Mouse (Mus musculus) thymus, adult 2 months (tissue): ENCODE measurements around the gene Sox11. TPM values are rescaled to one million over a fixed set of nuclear protein-coding genes. Genes with fewer than 3 reads are reported as not detected.

Experiments used
- DNase-seq: peaks from one replicate; pipeline ENCODE4 v3.0.0; 2021
- H3K27ac ChIP-seq: fragments of 200-500 bp; 2 replicates; pipeline ENCODE4 v1.5.1; 2012; ENCODE audit warnings: low read length, control low read depth; ENCODE audit not compliant: control insufficient read depth, insufficient read depth
- H3K27me3 ChIP-seq: fragments of 200-500 bp; 2 replicates; pipeline ENCODE4 v1.6.1; 2012; ENCODE audit warnings: mild to moderate bottlenecking, low read length, moderate library complexity, mixed read lengths; ENCODE audit not compliant: control insufficient read depth, insufficient read depth
- H3K36me3 ChIP-seq: fragments of 200-500 bp; 2 replicates; pipeline ENCODE4 v1.6.1; 2012; ENCODE audit warnings: mild to moderate bottlenecking, low read length, moderate library complexity; ENCODE audit not compliant: control insufficient read depth, insufficient read depth
- H3K4me1 ChIP-seq: fragments of 200-500 bp; replicated peaks from 2 replicates; pipeline ENCODE4 v1.6.1; 2012; ENCODE audit warnings: low read length; ENCODE audit not compliant: control insufficient read depth, insufficient read depth
- H3K4me3 ChIP-seq: fragments of 200-500 bp; 2 replicates; pipeline ENCODE4 v1.5.1; 2012; ENCODE audit warnings: mild to moderate bottlenecking, low read length, control low read depth, moderate library complexity; ENCODE audit not compliant: control insufficient read depth, insufficient read depth
- CTCF ChIP-seq: fragments of 200-500 bp; IDR thresholded peaks from 2 replicates; pipeline ENCODE4 v1.5.1; 2012; ENCODE audit warnings: mild to moderate bottlenecking, control low read depth, low read length, moderate library complexity, borderline replicate concordance; ENCODE audit not compliant: control insufficient read depth, poor library complexity, insufficient read depth; ENCODE audit errors: extremely low read depth
- POLR2A ChIP-seq: fragments of 200-500 bp; IDR thresholded peaks from 2 replicates; pipeline ENCODE4 v1.6.1; 2012; ENCODE audit warnings: mild to moderate bottlenecking, low read length, control low read depth, moderate library complexity; ENCODE audit not compliant: control insufficient read depth, poor library complexity, insufficient read depth; ENCODE audit errors: extremely low read depth
- WGBS: fragments of 180-500 bp; shearing (Covaris S2); methylation state at CpG from one replicate; pipeline ENCODE4 v1.1.7; 2018; 5-methylcytosine and 5-hydroxymethylcytosine counted together
- polyA plus RNA-seq: library from polyadenylated mRNA; depleted of rRNA; stranded (reverse); fragments of >200 nt; gene quantifications from 2 replicates; pipeline ENCODE4 v1.2.3, GENCODE M21; 2012; rRNA removed

Gene Sox11
- polyA plus RNA-seq = 0.05 and 0.07 TPM in 2 replicates

DNA sequence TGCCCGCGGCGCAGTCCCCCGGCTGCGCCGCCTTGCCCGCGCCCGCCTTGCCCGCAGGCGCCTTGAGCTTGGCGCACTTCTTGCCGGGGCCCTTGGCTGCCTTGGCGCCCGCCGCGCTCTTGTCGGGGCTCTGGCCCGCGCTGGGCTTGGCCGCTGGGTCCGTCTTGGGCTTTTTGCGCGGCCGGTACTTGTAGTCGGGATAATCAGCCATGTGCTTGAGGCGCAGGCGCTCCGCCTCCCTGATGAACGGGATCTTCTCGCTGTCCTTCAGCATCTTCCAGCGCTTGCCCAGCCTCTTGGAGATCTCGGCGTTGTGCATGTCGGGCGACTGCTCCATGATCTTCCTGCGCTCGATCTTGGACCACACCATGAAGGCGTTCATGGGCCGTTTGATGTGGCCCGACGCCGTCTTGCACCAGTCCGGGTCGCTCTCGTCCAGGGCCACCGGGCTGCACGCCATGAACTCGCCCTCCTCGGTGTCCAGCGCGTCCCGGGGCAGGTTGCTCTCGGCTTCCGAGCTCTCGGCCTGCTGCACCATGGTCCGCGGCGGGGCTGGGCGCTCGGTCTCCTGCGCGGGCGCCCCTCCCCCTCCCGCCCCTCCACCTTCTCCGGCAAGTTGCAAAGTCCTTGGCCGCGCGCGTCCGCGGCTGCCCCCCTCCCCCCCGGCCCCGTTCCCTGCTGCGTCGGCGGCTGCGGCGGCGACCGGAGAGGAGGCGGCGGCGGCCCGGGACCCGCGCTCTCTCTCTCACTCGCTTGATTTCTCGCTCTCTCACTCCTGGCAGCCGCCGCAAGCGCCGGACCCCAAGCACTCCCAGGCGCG is at the start of gene Sox11:
Sox11 (minus strand) TSS at position 704 of the 820 bp plus-strand sequence.
- no peak within 1 kb of the TSS for H3K27ac ChIP-seq
- no peak for DNase-seq
- TF ChIP-seq CTCF (no peak), POLR2A (no peak)
- 0 out of 2 replicates have a peak, but pooled peaks cover 2% of the 10 kb centered on the region for H3K27me3 ChIP-seq
- no peak within 1 kb of the TSS for H3K4me3 ChIP-seq
- no peaks in the 10 kb centered on the region for H3K4me1 ChIP-seq
- WGBS = 4% methylated on average over 95 of the region's 95 CpGs
- H3K36me3 ChIP-seq = no peaks in the 10 kb centered on the region

DNA sequence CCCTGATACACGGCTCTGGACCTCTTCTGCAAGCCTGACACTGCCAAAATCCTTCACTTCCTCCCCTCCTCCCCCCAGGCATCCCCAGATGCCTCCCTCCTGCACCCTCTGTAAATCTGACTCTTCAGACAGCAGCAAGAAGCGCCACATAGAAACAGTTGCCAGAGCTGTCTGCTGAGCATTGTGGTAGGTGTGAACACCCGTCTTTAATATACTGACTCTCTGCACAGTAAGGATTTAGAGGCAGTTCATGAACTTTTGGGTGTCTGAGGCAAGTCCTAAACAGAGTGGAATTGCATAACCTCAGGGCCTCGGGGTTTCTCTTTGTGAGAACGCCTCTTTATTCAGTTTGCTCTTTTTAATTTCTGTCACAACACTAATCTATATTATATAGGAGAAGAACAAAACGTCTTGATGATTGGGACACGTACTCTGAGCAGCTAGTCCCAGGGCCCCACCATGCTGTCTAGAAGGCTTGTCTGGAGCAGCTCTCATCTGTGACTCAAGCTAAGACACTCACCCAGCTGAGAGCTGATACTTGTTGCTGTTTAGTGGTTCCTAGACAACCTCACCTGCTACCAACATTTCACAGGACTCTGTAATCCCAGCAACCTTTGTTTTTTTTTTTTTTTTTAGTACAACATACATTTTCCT is 49.4 kb upstream of the Sox11 start:
- no peaks in the 10 kb centered on the region for H3K4me1 ChIP-seq
- no peaks in the 10 kb centered on the region for H3K36me3 ChIP-seq
- WGBS = 71% methylated on average over 7 of the region's 7 CpGs
- H3K27me3 ChIP-seq = no peaks in the 10 kb centered on the region
- TF ChIP-seq POLR2A (no peak), CTCF (no peak)
- DNase-seq = no peak
- H3K4me3 ChIP-seq = no peak overlapping the region
- no peak overlapping the region for H3K27ac ChIP-seq

DNA sequence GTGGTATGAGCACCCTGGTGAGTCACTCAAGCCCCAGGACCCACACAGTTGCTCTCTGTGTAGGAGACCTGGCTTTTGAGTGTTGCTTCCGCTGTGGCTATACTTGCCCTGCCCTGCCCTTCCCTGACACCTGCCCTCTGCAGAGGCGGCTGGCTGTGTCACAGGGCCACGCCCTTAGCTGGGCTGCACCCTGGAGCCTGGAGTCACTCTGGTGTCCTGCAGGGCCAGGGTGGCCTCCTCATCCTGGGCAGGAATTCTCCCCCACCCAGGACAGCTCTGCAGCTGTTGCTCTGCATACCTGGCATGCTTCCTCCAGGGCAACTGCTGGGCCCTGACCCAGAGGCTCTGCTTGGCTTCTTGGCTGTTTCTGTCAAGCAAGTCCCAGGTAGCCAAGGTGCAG is 48.1 kb upstream of the Sox11 start:
- Histone ChIP-seq H3K36me3 (no peaks in the 10 kb centered on the region), H3K4me3 (no peak overlapping the region), H3K27ac (no peak overlapping the region), H3K4me1 (no peaks in the 10 kb centered on the region), H3K27me3 (no peaks in the 10 kb centered on the region)
- no peak for DNase-seq
- 66% methylated on average over 3 of the region's 3 CpGs for WGBS
- no peak for TF ChIP-seq POLR2A
- no peak for TF ChIP-seq CTCF

DNA sequence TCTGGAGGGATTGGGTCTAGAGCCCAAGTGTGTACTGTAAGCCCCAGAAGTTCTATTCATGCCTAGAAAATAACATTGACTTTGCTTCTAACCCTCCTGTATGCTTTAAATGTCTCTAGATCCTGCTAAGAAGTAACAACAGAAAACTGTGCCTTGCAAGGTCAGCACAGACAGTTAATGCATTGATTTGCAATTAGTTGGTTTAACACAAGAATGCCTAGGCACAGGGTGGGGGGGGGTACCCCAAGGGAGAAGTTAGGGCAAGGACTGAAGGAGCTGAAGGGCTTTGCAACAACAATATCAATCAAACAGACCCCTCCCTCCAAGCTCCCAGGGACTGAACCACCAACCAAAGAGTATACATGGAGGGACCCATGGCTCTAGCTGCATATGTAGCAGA is 47.1 kb upstream of the Sox11 start:
- Histone ChIP-seq H3K27ac (no peak overlapping the region), H3K27me3 (no peaks in the 10 kb centered on the region), H3K4me3 (no peak overlapping the region), H3K4me1 (no peaks in the 10 kb centered on the region), H3K36me3 (no peaks in the 10 kb centered on the region)
- TF ChIP-seq POLR2A (no peak), CTCF (no peak)
- no peak for DNase-seq

DNA sequence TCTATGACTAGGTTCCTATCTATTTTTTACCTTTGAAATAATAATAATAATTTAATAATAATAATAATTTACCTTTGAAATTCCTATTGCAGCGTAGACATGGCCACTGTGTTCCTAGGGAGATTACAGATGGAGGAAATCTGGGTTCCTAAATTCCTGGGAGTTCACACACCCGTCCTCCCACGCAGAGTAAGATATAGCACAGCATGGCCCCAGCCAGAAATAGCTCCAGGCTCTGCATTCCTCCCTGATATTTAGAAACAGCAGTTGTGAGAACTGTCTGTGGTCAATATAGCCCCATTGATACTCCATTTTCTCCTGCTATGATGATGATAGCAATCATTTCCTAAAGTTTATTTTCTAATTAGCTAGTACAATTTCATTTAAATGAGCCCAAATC is 30.1 kb upstream of the Sox11 start:
- Histone ChIP-seq H3K4me1 (no peaks in the 10 kb centered on the region), H3K27ac (no peak overlapping the region), H3K27me3 (no peaks in the 10 kb centered on the region), H3K4me3 (no peak overlapping the region), H3K36me3 (no peaks in the 10 kb centered on the region)
- TF ChIP-seq POLR2A (no peak), CTCF (no peak)
- WGBS = 79% methylated on average over 3 of the region's 3 CpGs
- no peak for DNase-seq

DNA sequence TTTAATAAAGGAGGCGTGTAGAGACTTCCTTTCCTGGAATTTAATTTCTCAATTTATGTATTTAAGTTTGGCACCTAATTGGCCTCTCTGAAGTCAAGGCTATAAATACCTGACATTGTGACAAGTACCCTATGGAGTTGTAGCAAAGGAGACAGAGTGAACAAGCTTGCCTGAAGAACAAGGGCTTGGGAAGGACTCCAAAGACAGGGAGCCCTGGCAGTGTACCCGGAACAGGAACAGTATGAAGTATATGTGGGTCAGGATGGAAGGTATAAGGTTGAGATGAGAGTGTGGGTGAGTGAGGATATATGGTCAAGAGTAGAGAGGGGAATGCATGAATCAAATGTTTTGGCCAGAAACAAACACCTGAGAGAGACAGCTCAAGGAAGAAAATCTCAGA is 28.4 kb upstream of the Sox11 start:
- WGBS = 68% methylated on average over 2 of the region's 2 CpGs
- Histone ChIP-seq H3K4me3 (no peak overlapping the region), H3K27me3 (no peaks in the 10 kb centered on the region), H3K4me1 (no peaks in the 10 kb centered on the region), H3K27ac (no peak overlapping the region), H3K36me3 (no peaks in the 10 kb centered on the region)
- DNase-seq = no peak
- no peak for TF ChIP-seq CTCF
